Mouse (Mus musculus): ENCODE measurements around the gene Vamp5. TPM values are rescaled to one million over a fixed set of nuclear protein-coding genes. Genes with fewer than 3 reads are reported as not detected.

Vamp5 gene
- polyA plus RNA-seq, 1 experiment: 12.2 TPM

DNA sequence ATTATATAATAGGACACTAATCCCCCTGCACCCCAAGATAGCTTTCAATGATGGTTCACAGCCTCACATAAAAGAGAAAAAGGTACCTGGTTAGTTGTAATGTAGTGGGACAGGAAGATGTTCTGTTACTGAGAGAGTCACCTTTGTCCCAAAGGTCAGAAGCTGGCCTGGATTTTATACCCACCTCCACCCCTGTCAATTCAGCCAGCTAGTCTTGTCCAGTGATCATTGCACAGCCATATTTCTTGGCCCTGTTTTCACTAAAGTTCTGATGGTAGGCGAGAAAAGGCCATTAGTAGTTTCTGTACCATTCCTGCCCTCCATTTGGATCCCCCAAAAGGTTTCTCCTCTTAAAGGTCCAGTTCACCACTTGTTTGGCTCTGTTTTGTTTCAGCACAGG, 26.2 kb downstream of the Vamp5 start:
- no peak for DNase-seq (ENCODE audit: low read depth)
- TF ChIP-seq CTCF (IDR thresholded peaks at IDR 0.05; ENCODE audit: borderline replicate concordance, extremely low read depth, insufficient read depth, insufficient read length) (no peak), POLR2A (IDR thresholded peaks at IDR 0.05; ENCODE audit: borderline replicate concordance, extremely low read depth, insufficient read depth, insufficient read length, poor library complexity, severe bottlenecking) (no peak)

DNA sequence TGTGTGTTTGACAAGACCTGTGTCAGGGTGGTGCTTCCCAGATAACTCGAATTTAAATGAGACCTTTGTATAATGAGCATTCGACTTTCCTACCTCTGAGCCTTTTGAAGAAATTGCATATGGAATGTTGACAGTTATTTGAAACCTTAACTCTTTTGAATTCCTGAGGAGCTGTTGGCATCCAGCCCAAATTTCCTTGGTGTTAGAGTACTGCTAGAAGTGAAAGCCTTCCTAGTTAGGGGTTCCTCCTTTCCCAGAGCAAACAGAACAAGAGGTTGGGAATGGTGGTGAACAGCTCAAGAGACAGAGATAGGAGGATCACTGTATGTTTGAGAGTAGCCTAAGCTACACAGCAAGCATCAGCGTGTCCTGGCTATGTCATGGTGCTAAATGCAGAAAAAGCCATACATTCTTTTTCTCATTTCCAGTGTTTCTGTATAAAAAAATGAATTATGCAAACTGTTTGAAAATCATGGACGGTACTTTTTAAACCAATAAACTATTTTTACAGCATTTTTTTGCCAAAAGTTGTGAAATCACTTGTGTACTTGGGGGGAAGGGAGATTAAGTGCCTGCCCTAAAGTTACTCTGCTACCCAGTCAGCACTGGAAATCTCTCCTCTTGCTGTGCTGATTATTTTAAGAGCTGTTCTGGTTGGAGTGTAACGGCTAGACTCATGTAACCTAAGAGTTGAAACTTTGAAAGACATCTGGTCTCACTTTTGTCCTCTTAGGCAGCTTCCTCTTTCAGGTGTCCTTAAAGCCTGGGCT, 27.4 kb downstream of the Vamp5 start:
- no peak for DNase-seq (ENCODE audit: low read depth)
- no peak for TF ChIP-seq POLR2A (IDR thresholded peaks at IDR 0.05; ENCODE audit: borderline replicate concordance, extremely low read depth, insufficient read depth, insufficient read length, poor library complexity, severe bottlenecking)
- TF ChIP-seq CTCF (IDR thresholded peaks at IDR 0.05; ENCODE audit: borderline replicate concordance, extremely low read depth, insufficient read depth, insufficient read length): no peak

DNA sequence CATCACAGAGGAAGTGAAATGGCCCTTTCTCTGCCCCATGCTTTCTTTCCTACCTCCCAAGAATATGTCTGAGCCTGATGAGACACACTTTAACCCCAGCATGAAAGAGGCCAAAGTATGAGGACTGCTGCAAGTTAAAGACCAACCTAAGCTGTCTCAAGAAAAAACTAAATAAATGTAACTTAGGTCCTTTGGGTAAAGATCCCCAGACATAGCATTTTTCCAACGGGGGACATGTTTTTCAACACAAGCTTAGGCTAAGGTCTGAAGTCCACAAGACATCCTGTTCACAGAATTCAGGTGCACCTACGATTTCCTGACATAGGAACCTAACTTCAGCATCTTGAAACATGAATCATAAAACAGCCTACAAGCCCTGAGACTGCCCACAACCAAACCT, 30.1 kb downstream of the Vamp5 start:
- no peak for TF ChIP-seq CTCF (IDR thresholded peaks at IDR 0.05; ENCODE audit: borderline replicate concordance, extremely low read depth, insufficient read depth, insufficient read length)
- TF ChIP-seq POLR2A (IDR thresholded peaks at IDR 0.05; ENCODE audit: borderline replicate concordance, extremely low read depth, insufficient read depth, insufficient read length, poor library complexity, severe bottlenecking): no peak
- no peak for DNase-seq (ENCODE audit: low read depth)

DNA sequence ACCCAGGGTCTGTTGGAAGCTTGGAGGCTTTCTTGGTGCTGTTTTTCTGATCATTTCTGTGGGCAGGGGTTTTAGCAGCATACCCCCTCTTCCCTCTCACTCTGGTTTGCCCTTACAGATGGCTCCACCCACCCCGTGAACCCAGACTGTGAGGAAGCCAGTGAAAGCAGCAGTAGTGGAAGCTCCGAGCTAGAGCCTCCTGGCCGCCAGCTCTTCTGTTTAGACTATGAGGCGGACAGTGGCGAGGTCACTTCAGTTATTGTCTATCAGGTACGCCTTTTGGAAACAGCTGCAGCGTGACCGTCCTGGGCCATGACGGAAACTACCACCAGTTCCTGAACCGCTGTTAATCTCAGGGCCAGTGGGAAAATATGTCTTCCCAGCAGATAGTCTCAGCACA, 31.9 kb downstream of the Vamp5 start:
- TF ChIP-seq POLR2A (IDR thresholded peaks at IDR 0.05; ENCODE audit: borderline replicate concordance, extremely low read depth, insufficient read depth, insufficient read length, poor library complexity, severe bottlenecking) (no peak), CTCF (IDR thresholded peaks at IDR 0.05; ENCODE audit: borderline replicate concordance, extremely low read depth, insufficient read depth, insufficient read length) (no peak)
- DNase-seq (ENCODE audit: low read depth): no peak

DNA sequence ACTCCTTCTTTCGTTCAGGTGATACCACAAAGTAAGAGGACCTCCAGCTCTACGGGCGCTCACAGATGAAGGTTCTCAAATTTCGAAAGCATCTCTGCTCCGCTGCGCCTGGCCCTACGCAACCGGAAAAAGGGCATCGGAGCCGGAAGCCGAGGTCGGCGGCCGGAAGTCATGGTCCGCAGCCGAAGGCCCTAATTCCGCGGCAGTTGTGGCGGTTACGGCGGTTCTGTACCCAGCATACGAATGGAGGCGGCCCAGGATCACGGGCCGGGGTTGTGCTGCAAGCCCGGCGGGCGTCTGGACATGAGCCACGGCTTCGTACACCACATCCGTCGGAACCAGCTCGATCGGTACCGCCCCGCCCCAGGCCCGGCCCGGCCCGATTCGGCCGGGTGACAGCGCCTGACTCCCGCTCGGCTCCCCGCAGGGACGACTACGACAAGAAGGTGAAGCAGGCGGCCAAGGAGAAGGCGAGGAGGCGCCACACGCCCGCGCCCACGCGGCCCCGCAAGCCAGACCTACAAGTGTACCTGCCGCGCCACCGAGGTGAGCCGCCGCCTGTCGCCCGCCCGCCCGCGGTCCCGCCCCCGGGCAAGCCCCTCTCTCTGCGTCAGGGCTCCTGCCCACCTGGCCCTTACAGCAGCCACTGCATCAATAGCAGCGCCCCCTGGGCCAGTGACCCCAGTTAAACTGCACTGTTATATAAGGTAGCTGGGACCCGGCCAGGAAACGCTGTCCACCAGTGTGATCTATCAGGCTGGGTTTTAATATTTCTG, 32.9 kb downstream of the Vamp5 start, which contains the start of gene 0610030E20Rik:
0610030E20Rik (plus strand) TSS at position 152 of the 776 bp plus-strand sequence.
- TF ChIP-seq POLR2A (IDR thresholded peaks at IDR 0.05; ENCODE audit: borderline replicate concordance, extremely low read depth, insufficient read depth, insufficient read length, poor library complexity, severe bottlenecking) (peak; percentile 16; the same call in 1 of the 2 replicates), CTCF (IDR thresholded peaks at IDR 0.05; ENCODE audit: borderline replicate concordance, extremely low read depth, insufficient read depth, insufficient read length) (peak; percentile 6; the same call in 1 of the 2 replicates)
- DNase-seq (ENCODE audit: low read depth): peak; percentile 87

DNA sequence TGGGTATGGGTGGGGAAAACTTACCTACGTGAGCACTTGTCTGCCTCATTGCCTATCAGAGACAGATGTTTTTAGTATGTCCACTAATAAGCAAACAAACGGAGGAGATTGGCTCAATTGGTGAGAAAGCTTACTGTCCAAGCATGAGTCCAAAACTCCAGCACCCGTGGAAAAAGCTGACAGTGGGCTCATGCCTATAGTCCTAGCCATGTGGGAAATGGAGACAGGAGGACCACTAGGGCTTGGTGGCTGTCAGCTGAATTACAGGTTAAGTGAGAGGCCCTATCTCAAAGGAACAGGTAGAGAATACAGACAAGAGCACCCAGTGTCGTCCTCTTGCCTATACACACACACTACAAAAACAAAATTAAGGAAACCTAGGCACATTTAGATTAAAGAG, 34.0 kb downstream of the Vamp5 start:
- TF ChIP-seq CTCF (IDR thresholded peaks at IDR 0.05; ENCODE audit: borderline replicate concordance, extremely low read depth, insufficient read depth, insufficient read length): no peak
- no peak for TF ChIP-seq POLR2A (IDR thresholded peaks at IDR 0.05; ENCODE audit: borderline replicate concordance, extremely low read depth, insufficient read depth, insufficient read length, poor library complexity, severe bottlenecking)
- no peak for DNase-seq (ENCODE audit: low read depth)

DNA sequence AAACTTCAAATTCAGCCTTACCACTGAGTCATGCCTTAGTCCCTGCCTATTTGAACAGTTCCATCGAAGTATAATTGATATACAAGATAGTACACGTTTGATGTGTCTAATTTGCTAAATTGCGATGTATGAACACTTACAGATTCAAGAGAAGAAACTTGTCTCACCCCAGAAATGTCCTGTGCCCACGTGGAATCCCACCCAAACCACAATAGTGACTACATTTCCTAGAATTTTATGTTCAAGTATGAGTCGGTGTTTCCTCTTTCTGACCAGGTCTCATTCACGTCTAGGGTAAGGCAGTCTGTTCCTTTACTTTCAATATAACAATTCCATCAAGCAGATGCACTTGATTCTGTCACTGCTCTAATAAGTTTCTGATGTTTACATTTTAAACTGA, 34.6 kb downstream of the Vamp5 start:
- DNase-seq (ENCODE audit: low read depth): no peak
- TF ChIP-seq CTCF (IDR thresholded peaks at IDR 0.05; ENCODE audit: borderline replicate concordance, extremely low read depth, insufficient read depth, insufficient read length): no peak
- no peak for TF ChIP-seq POLR2A (IDR thresholded peaks at IDR 0.05; ENCODE audit: borderline replicate concordance, extremely low read depth, insufficient read depth, insufficient read length, poor library complexity, severe bottlenecking)

DNA sequence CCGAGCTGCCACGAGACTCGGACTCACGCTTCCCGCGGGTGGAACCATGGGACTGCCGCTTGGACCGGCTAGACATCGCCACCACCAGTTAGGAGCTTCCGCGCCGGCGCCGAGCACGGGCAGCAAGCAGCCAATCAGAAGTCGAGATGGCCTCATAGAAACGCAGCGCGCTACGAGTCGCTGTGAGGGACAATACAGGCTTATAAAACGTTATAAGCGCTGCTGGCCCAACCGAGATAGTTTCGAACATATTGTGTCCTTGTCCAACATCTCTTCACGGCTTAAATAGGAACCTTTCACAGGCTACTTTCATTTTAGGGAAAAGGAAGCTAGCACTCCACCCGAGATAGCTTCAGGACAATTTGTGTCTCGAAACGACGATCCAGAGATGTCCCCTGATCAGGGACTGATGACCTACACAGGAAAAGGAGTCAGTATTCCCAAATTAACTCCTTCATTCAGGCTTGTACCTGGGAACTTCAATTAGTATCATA, 35.1 kb downstream of the Vamp5 start, which contains the start of gene Usp39:
Usp39 (minus strand) TSS at position 111 of the 494 bp plus-strand sequence.
- TF ChIP-seq CTCF (IDR thresholded peaks at IDR 0.05; ENCODE audit: borderline replicate concordance, extremely low read depth, insufficient read depth, insufficient read length) (no peak), POLR2A (IDR thresholded peaks at IDR 0.05; ENCODE audit: borderline replicate concordance, extremely low read depth, insufficient read depth, insufficient read length, poor library complexity, severe bottlenecking) (no peak; the same call in 1 of the 2 replicates)
- peak; percentile 98 for DNase-seq (ENCODE audit: low read depth)

DNA sequence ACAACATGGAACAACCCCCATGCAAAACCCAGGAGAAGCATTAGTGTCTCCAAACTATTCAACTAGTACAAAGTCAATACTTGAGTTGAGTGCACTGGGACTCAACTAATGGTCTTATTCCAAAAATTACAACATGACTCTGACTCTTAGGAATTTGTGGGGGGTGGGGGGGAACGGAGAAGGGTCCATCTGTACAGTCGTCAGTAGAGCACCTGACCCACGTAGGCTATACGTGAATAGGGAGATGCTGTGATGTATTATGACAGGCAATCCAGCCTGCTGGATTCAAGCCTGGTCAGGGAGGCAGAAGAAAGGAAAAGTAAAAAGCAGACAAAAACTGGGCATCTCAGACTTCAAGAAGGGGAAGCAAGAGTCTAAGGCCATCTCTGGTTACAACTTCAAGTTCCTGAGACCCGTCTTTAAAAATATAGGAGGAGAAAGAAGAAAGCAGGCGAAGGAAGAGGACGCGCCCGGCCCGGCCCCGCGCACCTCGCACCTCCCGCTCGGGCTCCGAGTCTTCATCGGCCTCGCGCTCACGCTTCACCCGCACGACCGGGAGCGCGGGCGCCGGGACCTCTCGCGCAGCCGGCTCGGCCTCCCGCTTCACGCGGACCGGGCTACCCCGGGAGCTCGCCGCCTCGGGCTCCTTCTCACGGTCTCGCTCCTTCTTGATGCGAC, 35.7 kb downstream of the Vamp5 start:
- DNase-seq (ENCODE audit: low read depth): no peak

DNA sequence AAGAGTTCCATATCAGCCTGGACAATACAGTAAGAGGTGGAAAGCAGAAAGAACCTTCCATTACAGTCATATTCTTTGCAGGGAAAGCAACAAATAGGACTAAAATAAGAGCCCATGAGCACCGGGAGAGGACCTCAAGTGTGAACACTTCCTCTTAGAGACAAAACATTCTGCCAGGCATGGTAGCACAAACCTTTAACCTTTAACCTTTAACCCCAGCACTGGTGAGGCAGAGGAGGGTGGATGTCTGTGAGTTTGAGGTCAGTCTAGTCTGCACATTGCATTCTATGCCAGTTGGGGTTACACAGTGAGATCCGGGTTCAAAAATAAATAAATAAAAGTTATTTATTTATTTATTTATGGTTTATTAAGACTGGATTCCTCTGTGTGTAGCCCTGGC, 39.8 kb downstream of the Vamp5 start:
- no peak for DNase-seq (ENCODE audit: low read depth)
- no peak for TF ChIP-seq POLR2A (IDR thresholded peaks at IDR 0.05; ENCODE audit: borderline replicate concordance, extremely low read depth, insufficient read depth, insufficient read length, poor library complexity, severe bottlenecking)
- TF ChIP-seq CTCF (IDR thresholded peaks at IDR 0.05; ENCODE audit: borderline replicate concordance, extremely low read depth, insufficient read depth, insufficient read length): no peak

More for the DNA sequence above, 35.7 kb downstream of the Vamp5 start:
- TF ChIP-seq POLR2A (IDR thresholded peaks at IDR 0.05; ENCODE audit: borderline replicate concordance, extremely low read depth, insufficient read depth, insufficient read length, poor library complexity, severe bottlenecking) (no peak), CTCF (IDR thresholded peaks at IDR 0.05; ENCODE audit: borderline replicate concordance, extremely low read depth, insufficient read depth, insufficient read length) (no peak)

DNA sequence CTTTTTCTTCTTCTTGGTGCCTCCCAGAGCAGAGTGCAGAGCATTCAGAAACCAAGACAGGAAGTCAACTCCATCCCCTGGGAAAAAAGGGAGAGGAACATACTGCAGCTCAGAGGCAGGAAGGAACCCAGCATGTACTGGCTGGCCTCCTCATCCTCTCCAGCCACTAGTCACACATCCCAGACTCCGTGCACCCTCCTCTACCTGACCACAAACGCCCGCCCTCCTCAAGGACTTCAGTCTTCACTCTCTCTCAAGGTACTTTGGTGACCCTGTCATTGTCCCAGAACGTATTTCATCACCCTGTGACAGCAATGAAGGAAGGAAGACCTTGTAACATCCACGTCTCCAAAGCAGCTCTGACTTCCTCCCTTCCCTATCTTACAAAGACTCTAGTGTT, 47.2 kb downstream of the Vamp5 start:
- no peak for DNase-seq (ENCODE audit: low read depth)
- TF ChIP-seq CTCF (IDR thresholded peaks at IDR 0.05; ENCODE audit: borderline replicate concordance, extremely low read depth, insufficient read depth, insufficient read length): no peak
- TF ChIP-seq POLR2A (IDR thresholded peaks at IDR 0.05; ENCODE audit: borderline replicate concordance, extremely low read depth, insufficient read depth, insufficient read length, poor library complexity, severe bottlenecking): no peak

Data from brain, embryonic 14.5 days (tissue).